ENCODE assay signal across 9 mouse cellular contexts in genomic region chr16:17127292-17127691, GRCm38 (mm10). TPM values are rescaled to one million over a fixed set of nuclear protein-coding genes. Genes with fewer than 3 reads are reported as not detected.
A peak's percentile ranks its signal among the peaks of the same experiment; 100 is the strongest.
DNase-seq lines count a peak whose midpoint lies in the region; ATAC-seq and TF ChIP-seq lines count a peak whose summit lies in the region.
"Had no signal": no experiment of that assay in that cellular context is flagged by ENCODE, and none has a peak within 500 bp of the region (broad histone marks: within the 10 kb centered on the region; RNA-seq: fewer than 3 reads in every experiment).

No protein-coding gene starts in this region.

- H3K4me2 ChIP-seq in liver, embryonic 11.5 days = no peak overlapping the region

- TF ChIP-seq POLR2A in liver, adult 2 months (IDR thresholded peaks at IDR 0.05; ENCODE audit: extremely low read depth, insufficient read depth, low read length) = no peak
- TF ChIP-seq POLR2A in brain, embryonic 14.5 days (IDR thresholded peaks at IDR 0.05; ENCODE audit: borderline replicate concordance, extremely low read depth, insufficient read depth, insufficient read length, poor library complexity, severe bottlenecking) = no peak

- whole genome bisulfite sequencing in liver, adult 2 months = 96% methylated on average over 1 of the region's 1 CpGs
- 76% methylated on average over 1 of the region's 1 CpGs for WGBS in liver, embryonic 11.5 days

- H3K4me3 ChIP-seq in liver, adult 2 months (ENCODE audit: insufficient read depth, low read depth, low read length) = no peak overlapping the region
- H3K4me3 ChIP-seq in liver, embryonic 11.5 days (ENCODE audit: low read depth, low read length) = no peak overlapping the region

- no peaks in the 10 kb centered on the region for H3K9me3 ChIP-seq in liver, embryonic 11.5 days (ENCODE audit: control insufficient read depth, low read length)

- H3K79me2 ChIP-seq in liver, adult 2 months (ENCODE audit: control insufficient read depth, insufficient read depth, low read length) = no peaks in the 10 kb centered on the region

- TF ChIP-seq CTCF in liver, adult 2 months (IDR thresholded peaks at IDR 0.05; ENCODE audit: low read depth, low read length) = peak; percentile 73
- peak; percentile 54; the same call in 1 of the 2 replicates for TF ChIP-seq CTCF in brain, embryonic 14.5 days (IDR thresholded peaks at IDR 0.05; ENCODE audit: borderline replicate concordance, extremely low read depth, insufficient read depth, insufficient read length)

- no peak for ATAC-seq in liver, embryonic 11.5 days (replicated peaks; ENCODE audit: low FRiP score)

- no peak overlapping the region for H3K9ac ChIP-seq in liver, adult 2 months (ENCODE audit: low read depth, low read length)
- H3K9ac ChIP-seq in liver, embryonic 11.5 days (ENCODE audit: low read depth, low read length) = no peak overlapping the region

- no peak overlapping the region for H3K27ac ChIP-seq in liver, adult 2 months (replicated peaks; ENCODE audit: insufficient read depth, low read depth, low read length)
- H3K27ac ChIP-seq in liver, embryonic 11.5 days (ENCODE audit: low read depth, low read length) = no peak overlapping the region
- H3K27ac ChIP-seq: macrophage had no signal

- H3K27me3 ChIP-seq in liver, adult 2 months (ENCODE audit: control insufficient read depth, insufficient read depth, low read length) = no peaks in the 10 kb centered on the region
- no peaks in the 10 kb centered on the region for H3K27me3 ChIP-seq in liver, embryonic 11.5 days (replicated peaks; ENCODE audit: control insufficient read depth, insufficient read depth, low read length)

- peaks cover 12% of the 10 kb centered on the region for H3K4me1 ChIP-seq in liver, adult 2 months (ENCODE audit: control insufficient read depth, insufficient read depth, low read length)
- H3K4me1 ChIP-seq in liver, embryonic 11.5 days (replicated peaks; ENCODE audit: control insufficient read depth, insufficient read depth, low read length) = peaks cover 18% of the 10 kb centered on the region

- DNase-seq in cerebellum, postnatal 10 days = peak; percentile 60 to 65
- no peak for DNase-seq in cerebellum, adult 11 months
- DNase-seq in liver, adult 2 months (ENCODE audit: extremely low read depth, low read depth, low spot score) = peak; percentile 57
- no peak for DNase-seq in liver, embryonic 11.5 days (ENCODE audit: low spot score)
- DNase-seq in brain, embryonic 14.5 days (ENCODE audit: low read depth) = peak; percentile 37
- peak; percentile 32 for DNase-seq in layer of hippocampus, adult 9-11 months
- peak; percentile 71 for DNase-seq in retina, embryonic 14.5 days (ENCODE audit: low spot score)
- DNase-seq in frontal cortex, postnatal 14 days (ENCODE audit: low spot score in 2 of 2) = no peak

- H3K36me3 ChIP-seq in liver, adult 2 months (ENCODE audit: control insufficient read depth, insufficient read depth, low read length) = no peaks in the 10 kb centered on the region
- peaks cover 7% of the 10 kb centered on the region; the same call in 1 of the 2 replicates for H3K36me3 ChIP-seq in liver, embryonic 11.5 days (ENCODE audit: control insufficient read depth, insufficient read depth, low read length)

RNA-seq across cellular contexts. Expression of gene 2610318N02Rik, which starts 2.3 kb away (rescaled TPM):
- not detected in 2 replicates for total RNA-seq in liver, adult 2 months (2014; rRNA removed)
- polyA plus RNA-seq in liver, adult 2 months (2012; rRNA removed) = 0.33 TPM in 1 of 2 replicates, not detected in the other
- 52.6 and 56.8 TPM in 2 replicates for polyA plus RNA-seq in liver, embryonic 11.5 days (2014; fragmentation: Nextera tagmentation; extraction: Ambion mirVana)
- polyA plus RNA-seq in brain, embryonic 14.5 days (2012; rRNA removed) = 35.9 and 55.8 TPM in 2 replicates

RNA-seq across cellular contexts. Expression of gene Sdf2l1, which starts 4.9 kb away (rescaled TPM):
- 50.5 and 71.5 TPM in 2 replicates for total RNA-seq in liver, adult 2 months (2014; rRNA removed)
- polyA plus RNA-seq in liver, adult 2 months (2012; rRNA removed) = 70.0 and 72.3 TPM in 2 replicates
- 96.3 and 108 TPM in 2 replicates for polyA plus RNA-seq in liver, embryonic 11.5 days (2014; fragmentation: Nextera tagmentation; extraction: Ambion mirVana)
- 20.2 and 23.4 TPM in 2 replicates for polyA plus RNA-seq in brain, embryonic 14.5 days (2012; rRNA removed)

RNA-seq across cellular contexts. Expression of gene Ppil2, which starts 16.2 kb away (rescaled TPM):
- 49.7 and 55.0 TPM in 2 replicates for total RNA-seq in liver, adult 2 months (2014; rRNA removed)
- 48.0 and 48.4 TPM in 2 replicates for polyA plus RNA-seq in liver, adult 2 months (2012; rRNA removed)
- 111 TPM in 2 replicates for polyA plus RNA-seq in liver, embryonic 11.5 days (2014; fragmentation: Nextera tagmentation; extraction: Ambion mirVana)
- polyA plus RNA-seq in brain, embryonic 14.5 days (2012; rRNA removed) = 134 and 157 TPM in 2 replicates

RNA-seq across cellular contexts. Expression of gene Ydjc, which starts 17.1 kb away (rescaled TPM):
- 0.28 and 0.94 TPM in 2 replicates for total RNA-seq in liver, adult 2 months (2014; rRNA removed)
- polyA plus RNA-seq in liver, adult 2 months (2012; rRNA removed) = 0.22 and 0.48 TPM in 2 replicates
- 33.5 and 34.2 TPM in 2 replicates for polyA plus RNA-seq in liver, embryonic 11.5 days (2014; fragmentation: Nextera tagmentation; extraction: Ambion mirVana)
- 41.9 and 51.4 TPM in 2 replicates for polyA plus RNA-seq in brain, embryonic 14.5 days (2012; rRNA removed)

RNA-seq across cellular contexts. Expression of gene Ccdc116, which starts 19.7 kb away (rescaled TPM):
- 0.07 TPM in 1 of 2 replicates, not detected in the other for total RNA-seq in liver, adult 2 months (2014; rRNA removed)
- polyA plus RNA-seq in liver, adult 2 months (2012; rRNA removed) = 0.05 and 0.07 TPM in 2 replicates
- 1.7 and 2.4 TPM in 2 replicates for polyA plus RNA-seq in liver, embryonic 11.5 days (2014; fragmentation: Nextera tagmentation; extraction: Ambion mirVana)
- polyA plus RNA-seq in brain, embryonic 14.5 days (2012; rRNA removed) = 5.4 and 6.2 TPM in 2 replicates

Comparison
In these comparisons a context has a peak if more than half of its experiments do, and no peak if none do; other contexts are left out.
1. DNase-seq: peak in cerebellum, postnatal 10 days (2 of 2), liver, adult 2 months (single experiment), brain, embryonic 14.5 days (single experiment), layer of hippocampus, adult 9-11 months (single experiment) and retina, embryonic 14.5 days (single experiment); none in cerebellum, adult 11 months (single experiment), liver, embryonic 11.5 days (single experiment) and frontal cortex, postnatal 14 days (0 of 2).
2. RNA of gene 2610318N02Rik, which starts 2.3 kb away (polyA plus RNA-seq): 52.6 to 56.8 TPM in liver, embryonic 11.5 days and 35.9 to 55.8 TPM in brain, embryonic 14.5 days; 0.33 TPM in liver, adult 2 months; every median in the first group is over 10 times any median in the second.